Mouse (Mus musculus) frontal cortex, postnatal 25 days (tissue): ENCODE data around the gene Slc30a7.
"Not testable (repeated sequence)": the region's sequence is repeated elsewhere in the genome, so short reads cannot be mapped to it uniquely, and the experiment has no call there.

ENCODE experiments used
- DNase-seq, 2 experiments: peaks; one replicate each; pipeline ENCODE4 v3.0.0; 2022; ENCODE audit warnings: low spot score in 2 of 2

Slc30a7 gene

GRCm38 (mm10) chr3:115949220-115949920 is 57.8 kb downstream of the Slc30a7 start:
- DNase-seq = no peak

DNA sequence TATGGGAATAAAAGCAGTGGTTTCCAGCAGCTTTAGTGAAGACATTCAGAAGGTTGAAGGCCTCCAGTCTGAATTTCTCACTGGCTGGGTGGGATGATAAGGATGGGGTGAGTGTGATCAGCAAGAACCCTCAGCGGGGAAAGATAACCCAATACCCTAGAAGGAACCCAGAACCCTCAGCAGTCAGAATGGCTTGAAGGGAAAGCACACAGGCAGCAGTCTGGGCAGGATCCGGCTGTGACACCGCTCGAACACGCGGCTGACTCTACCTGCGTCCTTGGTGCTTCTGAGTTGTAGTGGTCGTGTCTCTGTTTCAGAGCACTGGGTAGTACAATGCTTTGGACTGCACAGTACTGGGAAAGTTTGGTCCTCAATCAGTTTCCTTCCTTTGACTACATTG is 60.9 kb downstream of the Slc30a7 start:
- DNase-seq = no peak

DNA sequence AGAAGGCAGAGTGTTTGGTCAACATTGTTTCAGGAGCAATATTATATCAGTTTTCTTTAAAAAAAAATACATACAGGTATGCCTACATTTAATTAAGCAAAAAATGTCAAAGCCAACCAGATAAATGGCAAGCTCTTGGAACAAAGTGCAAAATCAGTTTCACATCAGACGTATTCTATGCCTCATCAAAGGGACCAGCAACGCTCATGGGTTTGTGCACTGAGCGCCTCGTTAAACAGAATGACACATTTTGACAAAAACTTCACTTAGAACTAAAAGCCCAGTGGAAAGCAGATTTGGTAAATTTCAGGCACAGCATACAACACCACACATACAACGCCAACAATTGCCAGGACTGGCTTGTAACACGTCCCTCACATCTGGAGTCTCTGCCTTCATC is 62.8 kb downstream of the Slc30a7 start:
- DNase-seq = no peak

- DNase-seq = no peak
Measured at GRCm38 (mm10) chr3:115941464-115941863, 65.7 kb downstream of the Slc30a7 start.

DNA sequence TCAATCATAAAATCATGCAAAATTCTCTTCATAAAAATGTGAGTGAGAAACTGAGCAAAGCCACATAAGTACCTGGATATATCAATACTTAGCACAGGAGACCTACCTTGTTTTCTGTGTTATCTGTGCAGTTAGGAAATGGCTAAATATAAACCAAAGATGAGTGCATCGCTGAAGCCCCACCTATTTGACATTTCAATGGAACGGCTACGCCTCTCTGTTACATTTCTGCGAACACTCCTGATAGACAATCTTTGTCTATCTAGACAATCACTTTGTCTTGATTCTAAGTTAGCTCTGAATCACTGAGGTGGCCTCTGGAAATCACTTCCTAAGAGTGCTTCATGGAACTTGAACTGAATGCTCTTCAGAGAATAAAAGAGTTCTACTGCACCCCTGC is 66.7 kb downstream of the Slc30a7 start:
- DNase-seq = no peak

GRCm38 (mm10) chr3:115937807-115938206 is 69.4 kb downstream of the Slc30a7 start:
- DNase-seq = no peak

DNA sequence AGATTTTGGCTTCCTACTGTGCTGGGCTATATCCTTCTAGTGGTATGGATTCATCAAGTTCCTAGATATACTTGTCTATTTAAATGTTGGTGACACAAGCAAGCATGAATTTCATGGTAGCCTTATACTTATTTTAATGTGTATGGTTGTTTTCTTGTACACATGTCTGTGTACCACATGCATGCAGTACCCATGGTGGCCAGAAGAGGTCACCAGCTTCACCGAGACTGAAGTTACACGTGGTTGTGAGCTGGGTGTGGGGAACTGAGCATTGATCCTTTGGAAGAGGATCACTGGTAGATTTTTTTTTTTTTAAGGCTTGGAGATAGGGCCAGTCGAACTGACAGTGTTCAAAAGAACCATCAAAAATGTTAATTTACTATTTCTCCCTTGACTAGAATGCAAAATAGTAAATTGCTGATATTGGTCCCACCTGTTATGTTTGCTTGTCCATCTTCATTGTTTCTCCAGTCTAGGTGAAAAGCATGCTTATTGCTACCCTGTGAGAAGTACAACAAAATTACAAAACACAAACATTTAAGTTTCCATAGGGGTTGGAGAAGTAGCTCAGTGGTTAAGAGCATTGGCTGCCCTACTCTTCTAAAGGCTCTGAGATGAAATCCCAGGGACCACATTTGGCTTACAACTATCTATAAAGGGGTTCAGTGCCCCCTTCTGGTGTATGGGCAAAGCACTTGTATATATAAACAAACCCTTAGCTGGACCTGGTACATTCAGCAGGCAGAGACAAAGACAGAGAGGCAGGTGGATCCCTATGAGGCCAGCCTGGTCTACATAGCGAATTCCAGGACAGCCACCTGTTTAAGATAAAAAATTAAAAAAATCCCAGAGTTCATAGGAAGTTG is 70.2 kb downstream of the Slc30a7 start:
- DNase-seq = no peak

- peak in 1 of 2 experiments; percentile 44 for DNase-seq
Measured at GRCm38 (mm10) chr3:115933293-115934186, 73.7 kb downstream of the Slc30a7 start.

GRCm38 (mm10) chr3:115931701-115932100 is 75.5 kb downstream of the Slc30a7 start:
- no peak for DNase-seq

DNA sequence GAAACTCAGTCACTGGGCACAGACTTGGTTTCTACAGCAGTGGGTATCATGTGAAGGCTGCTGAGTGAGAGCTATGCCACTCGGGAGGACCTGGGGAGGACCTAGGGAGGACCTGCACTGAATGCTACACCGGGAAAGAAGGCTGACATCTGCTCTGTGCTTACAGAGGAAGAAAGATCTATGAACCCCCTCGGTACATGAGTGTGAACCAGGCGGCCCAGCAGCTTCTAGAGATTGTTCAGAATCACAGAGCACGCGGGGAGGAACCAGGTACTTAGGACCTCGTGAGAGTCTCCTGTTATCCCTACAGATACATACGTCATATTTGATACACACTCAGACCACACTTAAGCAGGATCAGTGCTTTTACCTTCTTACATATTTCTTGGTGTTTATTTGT is 80.7 kb downstream of the Slc30a7 start:
- DNase-seq = no peak

GRCm38 (mm10) chr3:115924401-115925190 is 82.6 kb downstream of the Slc30a7 start:
- no peak for DNase-seq

DNA sequence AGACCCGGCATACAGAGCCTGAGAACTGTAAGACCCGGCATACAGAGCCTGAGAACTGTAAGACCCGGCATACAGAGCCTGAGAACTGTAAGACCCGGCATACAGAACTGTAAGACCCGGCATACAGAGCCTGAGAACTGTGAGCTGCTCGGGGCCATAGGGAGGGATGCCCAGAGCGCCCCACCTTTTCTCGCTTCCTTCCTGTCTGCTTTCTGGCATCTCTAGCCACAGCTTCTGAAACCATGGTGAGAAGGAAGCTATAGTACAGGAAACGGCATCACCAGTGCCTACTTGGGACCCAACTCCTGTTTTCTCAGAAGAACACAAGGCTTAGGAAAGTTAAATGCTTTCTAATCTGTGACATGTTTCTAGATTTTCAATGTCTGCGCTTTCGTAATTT is 99.8 kb downstream of the Slc30a7 start:
- DNase-seq = not testable (repeated sequence)

DNA sequence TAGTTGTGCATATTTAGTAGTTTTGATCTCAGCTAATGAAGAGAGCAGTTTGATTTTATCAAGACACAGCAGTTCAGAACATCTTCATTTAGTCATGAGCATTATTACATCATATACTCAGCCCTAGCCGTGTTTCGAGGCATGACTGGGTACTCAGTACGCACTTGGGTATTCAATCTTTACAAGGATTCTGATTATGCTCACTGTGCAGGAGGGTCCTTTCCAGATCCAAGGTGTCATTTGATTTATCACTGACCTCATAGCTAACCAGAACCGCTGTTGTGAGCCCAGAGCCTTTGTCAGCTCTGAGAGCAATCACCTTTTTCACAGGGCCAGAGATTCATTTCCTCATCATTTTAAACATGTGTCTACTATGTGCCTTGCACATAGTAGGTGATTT is 101.6 kb downstream of the Slc30a7 start:
- DNase-seq = no peak

DNA sequence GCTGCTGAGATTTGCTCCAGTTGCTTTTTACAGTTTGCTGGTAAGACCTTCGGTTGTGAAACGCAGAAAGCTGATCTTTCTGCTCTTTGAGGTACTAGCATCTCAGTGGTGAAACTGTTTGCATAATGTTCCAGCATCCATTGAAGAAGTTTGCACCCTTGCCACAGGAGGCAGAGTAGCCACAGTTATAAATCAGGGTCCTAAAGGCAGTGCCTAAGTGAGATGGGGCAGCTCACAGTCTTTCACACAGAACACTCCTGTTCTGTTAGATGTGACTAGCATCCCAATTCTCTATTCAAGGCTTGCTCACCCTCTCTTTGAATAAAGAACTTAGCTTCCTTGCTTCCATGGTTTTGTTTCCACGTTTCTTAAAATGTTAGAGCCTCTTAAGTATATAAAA is 102.1 kb downstream of the Slc30a7 start:
- DNase-seq = no peak

DNA sequence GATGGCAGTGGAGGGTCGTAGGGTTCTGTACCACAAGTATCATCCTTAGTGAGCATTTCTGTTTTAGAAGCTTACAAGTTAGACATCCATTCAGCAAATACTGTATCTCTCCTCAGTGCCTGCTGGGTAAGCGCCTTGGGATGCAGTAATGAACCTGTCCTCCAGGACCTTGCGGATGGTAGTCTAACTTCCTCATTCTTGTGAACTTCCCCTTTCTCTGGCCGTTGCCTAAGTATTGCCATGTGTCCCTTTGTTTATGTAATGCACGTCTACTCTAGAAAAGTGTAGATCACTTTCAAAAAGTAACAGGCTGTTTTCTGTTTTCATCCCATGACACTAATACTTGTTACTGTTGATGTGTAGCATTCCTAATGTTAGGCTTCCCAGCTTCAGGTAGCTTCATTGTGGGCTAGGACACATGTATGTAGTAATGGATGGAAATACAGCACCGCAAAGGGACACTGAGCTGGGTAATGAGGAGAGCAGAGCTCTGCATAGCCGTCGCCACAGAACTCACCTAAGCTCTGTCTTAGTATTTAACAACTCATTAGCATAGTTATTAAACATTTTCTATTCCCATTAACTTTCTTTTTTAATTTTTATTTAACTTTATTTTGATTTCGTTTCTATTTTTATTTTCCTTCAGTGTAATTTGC is 104.8 kb downstream of the Slc30a7 start:
- no peak for DNase-seq

DNA sequence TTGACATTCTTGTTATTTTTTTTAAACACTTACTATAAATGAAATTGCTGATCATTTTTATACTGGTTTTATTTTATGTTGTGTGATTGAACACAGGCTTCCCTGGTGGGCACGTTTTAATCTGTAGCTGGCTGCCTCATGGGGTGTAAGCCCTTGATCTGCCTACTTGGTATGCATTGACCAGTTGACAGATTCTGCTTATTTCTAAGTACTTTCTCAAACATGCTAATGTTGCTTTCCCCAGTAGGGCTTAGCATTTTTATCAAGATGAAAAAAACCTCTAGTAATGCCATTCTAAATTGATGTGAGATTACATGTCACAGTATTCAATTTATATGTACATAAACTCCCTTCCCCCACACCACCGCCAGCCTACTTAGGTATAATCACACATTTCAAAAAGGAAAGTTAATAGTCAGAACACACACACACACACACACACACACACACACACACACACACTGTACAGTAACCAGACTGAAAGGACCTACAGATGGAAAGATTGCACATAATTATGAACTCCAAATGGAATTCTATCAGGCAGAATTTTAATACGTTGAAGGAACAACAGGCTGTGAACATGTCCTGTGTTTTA is 108.8 kb downstream of the Slc30a7 start:
- DNase-seq = no peak

GRCm38 (mm10) chr3:115893166-115893565 is 114.0 kb downstream of the Slc30a7 start:
- DNase-seq = no peak

GRCm38 (mm10) chr3:115892341-115892740 is 114.9 kb downstream of the Slc30a7 start:
- no peak for DNase-seq
